Mouse (Mus musculus): ENCODE results near the gene Fkrp.

GRCm38 (mm10) chr7:16812505-16812904 lies 4.0 kb downstream of the Fkrp start:
- TF ChIP-seq CTCF (IDR thresholded peaks at IDR 0.05) (peak; percentile 77), POLR2A (IDR thresholded peaks at IDR 0.05; ENCODE audit: insufficient read depth, low read depth, low read length) (no peak)

Data from heart, adult 2 months (tissue).